Mouse (Mus musculus) gastrocnemius, postnatal 36 days (tissue): Measurements from ENCODE around the gene Man2a1. TPM values are rescaled to one million over a fixed set of nuclear protein-coding genes. Genes with fewer than 3 reads are reported as not detected.
"Not testable (repeated sequence)": the region's sequence is repeated elsewhere in the genome, so short reads cannot be mapped to it uniquely, and the experiment has no call there.

ENCODE experiments used
- DNase-seq, 2 experiments: peaks; one replicate each; pipeline ENCODE4 v3.0.0; 2022
- intact Hi-C: fragments of 180-260 bp; cut with DNase I; formaldehyde crosslinking; loops from one replicate; pipeline ENCODE4 v1.15.1; 2025
- total RNA-seq, 2 experiments: library from RNA; stranded (reverse); gene quantifications; 2 replicates each; pipeline ENCODE4 v1.2.3; 2021

The Man2a1 gene
- total RNA-seq, 2 experiments from 2014 or later: 6.9 to 7.6 TPM

- DNase-seq: no peak
- intact Hi-C loops: no loop called here
Measured at GRCm38 (mm10) chr17:64747461-64747860, 146.9 kb downstream of the Man2a1 start.

- intact Hi-C loops: no loop called here
- peak in 1 of 2 experiments; percentile 20 for DNase-seq
Measured at GRCm38 (mm10) chr17:64748131-64748530, 147.6 kb downstream of the Man2a1 start.

- intact Hi-C loops: no loop called here
- DNase-seq: no peak
Measured at GRCm38 (mm10) chr17:64749146-64749545, 148.6 kb downstream of the Man2a1 start.

- peak in 1 of 2 experiments; percentile 36 for DNase-seq
- intact Hi-C loops: no loop called here
Measured at GRCm38 (mm10) chr17:64751249-64751648, 150.7 kb downstream of the Man2a1 start.

GRCm38 (mm10) chr17:64752126-64753019 lies 151.8 kb downstream of the Man2a1 start:
- peak in 1 of 2 experiments; percentile 50 for DNase-seq
- intact Hi-C loops: no loop called here

- intact Hi-C loops: no loop called here
- no peak for DNase-seq
Measured at GRCm38 (mm10) chr17:64753507-64753906, 153.0 kb downstream of the Man2a1 start.

- intact Hi-C loops: no loop called here
- DNase-seq: no peak
Measured at GRCm38 (mm10) chr17:64754142-64754863, 153.8 kb downstream of the Man2a1 start.

GRCm38 (mm10) chr17:64755191-64755590 lies 154.7 kb downstream of the Man2a1 start:
- intact Hi-C loops: no loop called here

GRCm38 (mm10) chr17:64762651-64763050 lies 162.1 kb downstream of the Man2a1 start:
- DNase-seq, intact Hi-C loops: not testable (repeated sequence)

More at GRCm38 (mm10) chr17:64755191-64755590, 154.7 kb downstream of the Man2a1 start:
- DNase-seq: no peak

GRCm38 (mm10) chr17:64763491-64763890 lies 163.0 kb downstream of the Man2a1 start:
- intact Hi-C loops: no loop called here
- DNase-seq: no peak

- no peak for DNase-seq
- intact Hi-C loops: no loop called here
Measured at GRCm38 (mm10) chr17:64764175-64765122, 163.9 kb downstream of the Man2a1 start.

- peak in 1 of 2 experiments; percentile 19 for DNase-seq
- intact Hi-C loops: no loop called here
Measured at GRCm38 (mm10) chr17:64765286-64765685, 164.8 kb downstream of the Man2a1 start.

GRCm38 (mm10) chr17:64766507-64766906 lies 166.0 kb downstream of the Man2a1 start:
- intact Hi-C loops: no loop called here
- DNase-seq: no peak

GRCm38 (mm10) chr17:64770277-64770676 lies 169.7 kb downstream of the Man2a1 start:
- intact Hi-C loops: no loop called here
- DNase-seq: no peak

GRCm38 (mm10) chr17:64772611-64773010 lies 172.1 kb downstream of the Man2a1 start:
- intact Hi-C loops: no loop called here

GRCm38 (mm10) chr17:64774218-64774617 lies 173.7 kb downstream of the Man2a1 start:
- intact Hi-C loops: no loop called here
- DNase-seq: no peak

More at GRCm38 (mm10) chr17:64772611-64773010, 172.1 kb downstream of the Man2a1 start:
- no peak for DNase-seq

- intact Hi-C loops: no loop called here
- no peak for DNase-seq
Measured at GRCm38 (mm10) chr17:64778300-64778699, 177.8 kb downstream of the Man2a1 start.

- intact Hi-C loops: no loop called here
- DNase-seq: no peak
Measured at GRCm38 (mm10) chr17:64778756-64779155, 178.2 kb downstream of the Man2a1 start.

GRCm38 (mm10) chr17:64780753-64781490 lies 180.4 kb downstream of the Man2a1 start:
- intact Hi-C loops: no loop called here
- no peak for DNase-seq

- DNase-seq: no peak
- intact Hi-C loops: no loop called here
Measured at GRCm38 (mm10) chr17:64782307-64782706, 181.8 kb downstream of the Man2a1 start.
